35 mouse cellular contexts compared by ENCODE assay signal in the genomic region with DNA sequence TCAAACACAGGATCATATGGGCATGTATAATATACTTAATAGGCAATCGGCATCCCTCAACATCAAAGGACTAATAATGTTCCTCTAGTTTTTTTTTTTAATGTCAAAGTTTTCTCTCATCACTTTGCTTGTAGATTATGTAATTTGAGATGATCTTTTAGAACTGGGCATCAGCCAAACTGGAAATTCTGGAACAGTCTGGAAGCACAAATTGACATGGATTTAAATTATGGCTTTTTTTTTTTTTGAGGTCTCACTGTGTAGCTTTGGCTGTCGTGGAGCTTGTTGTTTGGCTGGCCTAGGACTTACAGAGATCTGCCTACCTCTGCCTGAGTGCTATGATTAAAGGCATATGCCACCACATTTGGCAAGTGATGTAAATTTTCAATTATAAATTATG.
"Had no signal": no experiment of that assay in that cellular context is flagged by ENCODE, and none has a peak within 500 bp of the region (broad histone marks: within the 10 kb centered on the region; RNA-seq: fewer than 3 reads in every experiment).

No protein-coding gene starts in this region.

- H3K9ac ChIP-seq: heart, embryonic 12.5 days; heart, embryonic 13.5 days; heart, embryonic 15.5 days; hindbrain, embryonic 12.5 days; hindbrain, embryonic 13.5 days; hindbrain, embryonic 14.5 days; hindbrain, embryonic 15.5 days; intestine, embryonic 15.5 days; kidney, embryonic 15.5 days had no signal

- H3K4me1 ChIP-seq: heart, embryonic 10.5 days; heart, embryonic 13.5 days; heart, embryonic 15.5 days; hindbrain, embryonic 10.5 days; hindbrain, embryonic 12.5 days; hindbrain, embryonic 13.5 days; hindbrain, embryonic 15.5 days; intestine, embryonic 15.5 days; kidney, embryonic 15.5 days had no signal

- H3K27ac ChIP-seq: heart, embryonic 10.5 days; heart, embryonic 13.5 days; heart, embryonic 15.5 days; hindbrain, embryonic 10.5 days; hindbrain, embryonic 12.5 days; hindbrain, embryonic 13.5 days; hindbrain, embryonic 14.5 days; hindbrain, embryonic 15.5 days; hindbrain, postnatal 0 days; intestine, embryonic 15.5 days; kidney, embryonic 15.5 days; kidney, postnatal 0 days; layer of hippocampus, adult 2 months had no signal

- ATAC-seq: hindbrain, embryonic 16.5 days; hindbrain, postnatal 0 days; inflammation-experienced regulatory T-cells, adult 6 months; intestine, embryonic 15.5 days; intestine, embryonic 16.5 days; intestine, postnatal 0 days had no signal

- H3K4me2 ChIP-seq: heart, embryonic 11.5 days; heart, embryonic 12.5 days; heart, embryonic 13.5 days; heart, embryonic 15.5 days; hindbrain, embryonic 12.5 days; hindbrain, embryonic 13.5 days; hindbrain, embryonic 14.5 days; hindbrain, embryonic 15.5 days; intestine, embryonic 15.5 days; kidney, embryonic 15.5 days had no signal

- H3K9me3 ChIP-seq: heart, embryonic 10.5 days; heart, embryonic 12.5 days; heart, embryonic 13.5 days; heart, embryonic 15.5 days; hindbrain, embryonic 10.5 days; hindbrain, embryonic 12.5 days; hindbrain, embryonic 13.5 days; hindbrain, embryonic 15.5 days; intestine, embryonic 15.5 days; kidney, embryonic 15.5 days had no signal

- H3K4me3 ChIP-seq: heart, embryonic 10.5 days; heart, embryonic 12.5 days; heart, embryonic 13.5 days; heart, embryonic 15.5 days; hindbrain, embryonic 10.5 days; hindbrain, embryonic 12.5 days; hindbrain, embryonic 13.5 days; hindbrain, embryonic 15.5 days; intestine, embryonic 15.5 days; kidney, embryonic 15.5 days; layer of hippocampus, adult 2 months had no signal

- H3K27me3 ChIP-seq: heart, embryonic 12.5 days; heart, embryonic 13.5 days; heart, embryonic 15.5 days; hindbrain, embryonic 12.5 days; hindbrain, embryonic 13.5 days; hindbrain, embryonic 15.5 days; intestine, embryonic 15.5 days; kidney, embryonic 15.5 days had no signal

- H3K36me3 ChIP-seq: heart, embryonic 10.5 days; heart, embryonic 12.5 days; heart, embryonic 13.5 days; heart, embryonic 15.5 days; hindbrain, embryonic 10.5 days; hindbrain, embryonic 12.5 days; hindbrain, embryonic 13.5 days; hindbrain, embryonic 15.5 days; intestine, embryonic 15.5 days; kidney, embryonic 15.5 days had no signal

- DNase-seq: heart, postnatal 10 days; heart, postnatal 14 days; heart, postnatal 36 days; heart, postnatal 4 days; kidney, adult 11 months; kidney, adult 18-20 months; kidney, adult 2 months; kidney, adult 8-10 months; kidney, adult 9 months; kidney, postnatal 10 days; kidney, postnatal 14 days; kidney, postnatal 25 days; kidney, postnatal 36 days; kidney, postnatal 4 days; layer of hippocampus, adult 9-11 months; layer of hippocampus, postnatal 36 days had no signal
